Mouse (Mus musculus) liver, adult 10 weeks (tissue): ENCODE measurements around the gene Gsdmc4. TPM values are rescaled to one million over a fixed set of nuclear protein-coding genes. Genes with fewer than 3 reads are reported as not detected.

Experiments
- polyA plus RNA-seq: library from polyadenylated mRNA; stranded (reverse); fragments of 350-450 nt; fragmentation: Illumina TruSeq; extraction: RNeasy Lipid Tissue Mini Kit (QIAGEN cat#74804); gene quantifications from one replicate; pipeline ENCODE4 v1.2.3, GENCODE M21; 2014; ENCODE audit warnings: low read depth, low replicate concordance

Gene Gsdmc4
- not detected for polyA plus RNA-seq

GRCm38 (mm10) chr15:63912197-63912596, at the start of gene Gsdmc4:
Gsdmc4 (minus strand) TSS chr15:63912297.

GRCm38 (mm10) chr15:63878458-63878857, 33.6 kb downstream of the Gsdmc4 start, which contains the start of gene Gsdmc3:
Gsdmc3 (minus strand) TSS chr15:63878558.

Other genes starting within 250 kb of the Gsdmc4 start
- gene Gsdmc2, start 67.1 kb downstream of the Gsdmc4 start, polyA plus RNA-seq = not detected
- not detected for gene Gsdmc3, start 33.7 kb downstream of the Gsdmc4 start, polyA plus RNA-seq
- 29.8 TPM for gene Fam49b, start 148.2 kb upstream of the Gsdmc4 start, polyA plus RNA-seq